8 mouse cellular contexts compared by ENCODE assay signal in the genomic region with DNA sequence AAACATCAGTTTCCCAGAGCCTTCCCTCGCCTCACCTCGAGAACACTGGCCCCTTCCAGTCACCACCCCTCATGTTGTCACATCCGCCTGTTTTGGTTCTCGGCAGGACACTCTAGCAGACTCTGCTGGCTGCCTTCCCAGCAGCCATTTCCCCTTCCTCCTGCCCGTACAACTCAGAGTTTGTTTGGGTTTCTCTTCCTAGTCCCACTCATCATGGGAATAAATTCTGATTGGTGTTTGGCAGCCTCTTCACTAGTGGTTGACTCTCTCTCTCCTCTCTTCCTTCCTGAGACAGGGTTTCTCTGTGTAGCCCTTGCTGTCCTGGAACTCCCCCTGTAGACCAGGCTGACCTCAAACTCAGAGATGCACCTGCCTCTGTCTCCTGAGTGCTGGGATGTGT. TPM values are rescaled to one million over a fixed set of nuclear protein-coding genes. Genes with fewer than 3 reads are reported as not detected.
DNase-seq lines count a peak whose midpoint lies in the region; ATAC-seq and TF ChIP-seq lines count a peak whose summit lies in the region.

No protein-coding gene starts in this region.

- peak overlapping the region; percentile 13; the same call in 1 of the 2 replicates for H3K4me2 ChIP-seq in hindbrain, embryonic 16.5 days (ENCODE audit: low read length)
- H3K4me2 ChIP-seq in hindbrain, embryonic 12.5 days (replicated peaks), result no peak overlapping the region
- H3K4me2 ChIP-seq in kidney, embryonic 15.5 days, result 0 out of 2 replicates have a peak overlapping the region, but pooled peaks have one; percentile 19
- H3K4me2 ChIP-seq in lung, postnatal 0 days (replicated peaks; ENCODE audit: low read depth, low read length), result no peak overlapping the region

- peak; percentile 55 for DNase-seq in adipocyte (ENCODE audit: low spot score)
- DNase-seq in heart, adult 9 months (ENCODE audit: low spot score in 2 of 2), result peak; percentile 80 to 90
- peak; percentile 95 for DNase-seq in lung, postnatal 0 days (ENCODE audit: low spot score)
- DNase-seq in spleen, postnatal 10 days (ENCODE audit: low spot score in 2 of 2), result peak; percentile 25 to 59
- DNase-seq in yolk sac, embryonic 10.5 days (ENCODE audit: low spot score), result no peak

- no peak overlapping the region for H3K4me3 ChIP-seq in hindbrain, embryonic 16.5 days (ENCODE audit: low read length)
- no peak overlapping the region for H3K4me3 ChIP-seq in hindbrain, embryonic 12.5 days
- H3K4me3 ChIP-seq in kidney, embryonic 15.5 days (replicated peaks), result no peak overlapping the region
- H3K4me3 ChIP-seq in lung, postnatal 0 days (ENCODE audit: low read depth, low read length), result no peak overlapping the region

- 0 out of 2 replicates have a peak, but pooled peaks have one; percentile 30 for ATAC-seq in hindbrain, embryonic 16.5 days
- ATAC-seq in hindbrain, embryonic 12.5 days (ENCODE audit: low FRiP score), result no peak
- ATAC-seq in kidney, embryonic 15.5 days (replicated peaks; ENCODE audit: low FRiP score), result peak; percentile 80
- peak; percentile 96 for ATAC-seq in lung, postnatal 0 days

- no peaks in the 10 kb centered on the region for H3K36me3 ChIP-seq in hindbrain, embryonic 16.5 days (ENCODE audit: control insufficient read depth, insufficient read depth, low read length)
- no peaks in the 10 kb centered on the region for H3K36me3 ChIP-seq in hindbrain, embryonic 12.5 days
- no peaks in the 10 kb centered on the region for H3K36me3 ChIP-seq in kidney, embryonic 15.5 days
- no peaks in the 10 kb centered on the region for H3K36me3 ChIP-seq in lung, postnatal 0 days (ENCODE audit: insufficient read depth, low read length)

- no peak overlapping the region for H3K27ac ChIP-seq in hindbrain, embryonic 16.5 days (ENCODE audit: low read depth, low read length)
- H3K27ac ChIP-seq in hindbrain, embryonic 12.5 days, result no peak overlapping the region
- peak overlapping the region; percentile 69 for H3K27ac ChIP-seq in kidney, embryonic 15.5 days
- peak overlapping the region; percentile 35; the same call in 1 of the 2 replicates for H3K27ac ChIP-seq in lung, postnatal 0 days (ENCODE audit: low read length)

- 24% methylated on average over 5 of the region's 5 CpGs for WGBS in hindbrain, embryonic 16.5 days
- WGBS in hindbrain, embryonic 12.5 days, result 38% methylated on average over 5 of the region's 5 CpGs
- 30% methylated on average over 5 of the region's 5 CpGs for WGBS in kidney, embryonic 15.5 days
- under 1% methylated on average over 5 of the region's 5 CpGs for WGBS in lung, postnatal 0 days

- no peaks in the 10 kb centered on the region for H3K9me3 ChIP-seq in hindbrain, embryonic 16.5 days (ENCODE audit: control insufficient read depth, low read length)
- no peaks in the 10 kb centered on the region for H3K9me3 ChIP-seq in hindbrain, embryonic 12.5 days (replicated peaks)
- no peaks in the 10 kb centered on the region for H3K9me3 ChIP-seq in kidney, embryonic 15.5 days (replicated peaks)
- no peaks in the 10 kb centered on the region for H3K9me3 ChIP-seq in lung, postnatal 0 days (ENCODE audit: low read length)

- TF ChIP-seq CTCF in lung, postnatal 0 days (IDR thresholded peaks at IDR 0.05), result peak; percentile 66

- no peak overlapping the region for H3K9ac ChIP-seq in hindbrain, embryonic 16.5 days (ENCODE audit: low read depth, low read length)
- H3K9ac ChIP-seq in hindbrain, embryonic 12.5 days, result no peak overlapping the region
- no peak overlapping the region for H3K9ac ChIP-seq in kidney, embryonic 15.5 days
- H3K9ac ChIP-seq in lung, postnatal 0 days (replicated peaks; ENCODE audit: low read depth), result no peak overlapping the region

- H3K27me3 ChIP-seq in hindbrain, embryonic 16.5 days (replicated peaks; ENCODE audit: control insufficient read depth, insufficient read depth, low read length), result no peaks in the 10 kb centered on the region
- H3K27me3 ChIP-seq in hindbrain, embryonic 12.5 days, result no peaks in the 10 kb centered on the region
- H3K27me3 ChIP-seq in kidney, embryonic 15.5 days, result no peaks in the 10 kb centered on the region
- no peaks in the 10 kb centered on the region for H3K27me3 ChIP-seq in lung, postnatal 0 days (replicated peaks; ENCODE audit: insufficient read depth, low read length)

- TF ChIP-seq EP300 in lung, postnatal 0 days (IDR thresholded peaks at IDR 0.05), result peak; percentile 91

- no peaks in the 10 kb centered on the region for H3K4me1 ChIP-seq in hindbrain, embryonic 16.5 days (ENCODE audit: control insufficient read depth, insufficient read depth, low read depth, low read length)
- H3K4me1 ChIP-seq in hindbrain, embryonic 12.5 days, result no peaks in the 10 kb centered on the region
- peaks cover 10% of the 10 kb centered on the region for H3K4me1 ChIP-seq in kidney, embryonic 15.5 days
- peaks cover 5% of the 10 kb centered on the region; the same call in 1 of the 2 replicates for H3K4me1 ChIP-seq in lung, postnatal 0 days (ENCODE audit: insufficient read depth, low read depth, low read length)

RNA-seq across cellular contexts. Expression of a gene that starts 32.6 kb away (rescaled TPM):
- 53.1 and 55.6 TPM in 2 replicates for polyA plus RNA-seq in hindbrain, embryonic 16.5 days (2015; fragmentation: Nextera tagmentation; extraction: Ambion mirVana)
- 72.4 and 76.4 TPM in 2 replicates for polyA plus RNA-seq in hindbrain, embryonic 12.5 days (2016; fragmentation: Nextera tagmentation; extraction: Ambion mirVana)
- 50.6 and 50.9 TPM in 2 replicates for polyA plus RNA-seq in kidney, embryonic 15.5 days (2015; fragmentation: Nextera tagmentation; extraction: Ambion mirVana)
- 34.5 and 40.3 TPM in 2 replicates for polyA plus RNA-seq in lung, postnatal 0 days (2015; fragmentation: Nextera tagmentation; extraction: Ambion mirVana)

RNA-seq across cellular contexts. Expression of a gene that starts 53.9 kb away (rescaled TPM):
- polyA plus RNA-seq in hindbrain, embryonic 16.5 days (2015; fragmentation: Nextera tagmentation; extraction: Ambion mirVana), result 65.5 and 68.2 TPM in 2 replicates
- 65.3 and 67.6 TPM in 2 replicates for polyA plus RNA-seq in hindbrain, embryonic 12.5 days (2016; fragmentation: Nextera tagmentation; extraction: Ambion mirVana)
- 63.6 and 69.4 TPM in 2 replicates for polyA plus RNA-seq in kidney, embryonic 15.5 days (2015; fragmentation: Nextera tagmentation; extraction: Ambion mirVana)
- 22.9 and 23.6 TPM in 2 replicates for polyA plus RNA-seq in lung, postnatal 0 days (2015; fragmentation: Nextera tagmentation; extraction: Ambion mirVana)

Comparison
In these comparisons a context has a peak if more than half of its experiments do, and no peak if none do; other contexts are left out.
1. H3K4me2 ChIP-seq: peak in hindbrain, embryonic 16.5 days (single experiment) and kidney, embryonic 15.5 days (single experiment); none in hindbrain, embryonic 12.5 days (single experiment) and lung, postnatal 0 days (single experiment).
2. H3K27ac ChIP-seq: peak in kidney, embryonic 15.5 days (single experiment) and lung, postnatal 0 days (single experiment); none in hindbrain, embryonic 16.5 days (single experiment) and hindbrain, embryonic 12.5 days (single experiment).